Mouse (Mus musculus) myocyte (in vitro differentiated cells): Measurements from ENCODE around the gene Mroh3. TPM values are rescaled to one million over a fixed set of nuclear protein-coding genes. Genes with fewer than 3 reads are reported as not detected.

Experiments used
- H3K27me3 ChIP-seq: one replicate; pipeline ENCODE4 v1.6.1; 2011; ENCODE audit not compliant: control insufficient read depth, insufficient read depth, insufficient read length
- H3K36me3 ChIP-seq: one replicate; pipeline ENCODE4 v1.6.1; 2011; ENCODE audit not compliant: control insufficient read depth, insufficient read depth
- H3K4me2 ChIP-seq: one replicate; pipeline ENCODE4 v1.6.1; 2011; ENCODE audit warnings: low read depth, control low read depth
- H3K4me3 ChIP-seq: one replicate; pipeline ENCODE4 v1.5.1; 2011; ENCODE audit warnings: mild to moderate bottlenecking, control low read depth, moderate library complexity
- H3K79me2 ChIP-seq: one replicate; pipeline ENCODE4 v1.6.1; 2011; ENCODE audit not compliant: control insufficient read depth, insufficient read depth
- H3ac ChIP-seq: one replicate; pipeline ENCODE4 v1.6.1; 2011; ENCODE audit not compliant: control insufficient read depth, insufficient read length
- CEBPB ChIP-seq: IDR thresholded peaks from 2 replicates; pipeline ENCODE4 v1.6.1; 2011; ENCODE audit warnings: mild to moderate bottlenecking, moderate library complexity; ENCODE audit not compliant: poor library complexity, insufficient read depth, severe bottlenecking
- E2F4 ChIP-seq: IDR thresholded peaks from one replicate; pipeline ENCODE4 v1.6.1; 2011; ENCODE audit warnings: mild to moderate bottlenecking, control low read depth, moderate library complexity; ENCODE audit not compliant: insufficient read depth
- MAX ChIP-seq: IDR thresholded peaks from one replicate; pipeline ENCODE4 v1.6.1; 2011; ENCODE audit warnings: low read depth, mild to moderate bottlenecking, control low read depth
- MYOD1 ChIP-seq, 3 experiments: IDR thresholded peaks; one replicate each; pipeline ENCODE4 v1.6.1; 2011; ENCODE audit warnings: control low read depth in 2 of 3, low read depth in 2 of 3, mild to moderate bottlenecking in 2 of 3, moderate library complexity in 1 of 3; ENCODE audit not compliant: insufficient read length in 2 of 3, control insufficient read depth in 1 of 3
- MYOG ChIP-seq, 3 experiments: IDR thresholded peaks; one replicate each; pipeline ENCODE4 v1.6.1; 2011; ENCODE audit warnings: control low read depth in 2 of 3, low read depth in 2 of 3, mild to moderate bottlenecking in 2 of 3; ENCODE audit not compliant: insufficient read length in 2 of 3, control insufficient read depth in 1 of 3, insufficient read depth in 1 of 3
- POLR2A ChIP-seq: IDR thresholded peaks from one replicate; pipeline ENCODE4 v1.6.1; 2011; ENCODE audit warnings: low read depth, mild to moderate bottlenecking, control low read depth, moderate library complexity; ENCODE audit not compliant: insufficient read length
- POLR2AphosphoS2 ChIP-seq: IDR thresholded peaks from one replicate; pipeline ENCODE4 v1.6.1; 2011; ENCODE audit warnings: low read depth, control low read depth; ENCODE audit not compliant: insufficient read length
- REST ChIP-seq: IDR thresholded peaks from one replicate; pipeline ENCODE4 v1.6.1; 2011; ENCODE audit warnings: mild to moderate bottlenecking, control low read depth, moderate library complexity; ENCODE audit not compliant: insufficient read depth, insufficient read length
- SRF ChIP-seq: IDR thresholded peaks from one replicate; pipeline ENCODE4 v1.6.1; 2011; ENCODE audit warnings: low read depth; ENCODE audit not compliant: control insufficient read depth, insufficient read length
- TCF12 ChIP-seq: IDR thresholded peaks from one replicate; pipeline ENCODE4 v1.6.1; 2011; ENCODE audit warnings: mild to moderate bottlenecking, control low read depth; ENCODE audit not compliant: poor library complexity, insufficient read depth, severe bottlenecking
- TCF3 ChIP-seq: IDR thresholded peaks from one replicate; pipeline ENCODE4 v1.6.1; 2011; ENCODE audit warnings: low read depth, control low read depth; ENCODE audit not compliant: insufficient read length
- USF1 ChIP-seq: IDR thresholded peaks from one replicate; pipeline ENCODE4 v1.6.1; 2011; ENCODE audit warnings: low read depth, mild to moderate bottlenecking, control low read depth, moderate library complexity
- polyA plus RNA-seq: library from polyadenylated mRNA; unstranded; fragments of >200 nt; fragmentation: generic; extraction: Trizol; gene quantifications from one replicate; pipeline ENCODE4 v1.2.1, GENCODE M21; 2012; ENCODE audit warnings: missing spikeins

The Mroh3 gene
- polyA plus RNA-seq = 0.16 TPM

DNA sequence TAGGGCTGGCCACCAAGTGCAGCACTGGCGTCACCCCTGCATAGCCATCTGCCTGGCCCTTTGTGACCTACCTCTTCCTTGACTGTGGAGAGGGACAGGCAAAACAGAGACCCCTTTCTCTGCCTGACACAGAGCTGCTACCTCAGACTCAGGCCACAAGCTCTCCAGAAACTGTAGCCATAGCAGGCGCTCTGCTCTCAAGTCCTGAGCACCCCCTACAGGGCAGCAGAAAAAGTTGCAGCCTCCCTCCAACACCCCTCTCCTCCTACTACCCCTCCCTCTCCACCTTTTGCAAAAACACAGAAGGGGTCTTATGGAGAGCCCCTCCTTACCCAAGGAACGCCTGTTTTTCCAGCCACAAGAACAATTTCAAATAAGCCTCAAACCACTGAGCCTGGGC, at the start of gene Mroh3:
Gene Mroh3 (minus strand): TSS at position 26 of the 400 bp plus-strand sequence.
- Histone ChIP-seq H3K79me2 (no peaks in the 10 kb centered on the region), H3K4me2 (no peak within 1 kb of the TSS)
- TF ChIP-seq USF1 (no peak), MAX (no peak), POLR2A (no peak), CEBPB (no peak), SRF (no peak), POLR2AphosphoS2 (no peak), MYOD1 (IDR thresholded peaks at IDR 0.05; ENCODE audit: control insufficient read depth in 1 of 3, insufficient read length in 2 of 3, low read depth in 2 of 3) (no peak), MYOG (IDR thresholded peaks at IDR 0.05; ENCODE audit: control insufficient read depth in 1 of 3, insufficient read depth in 1 of 3, insufficient read length in 2 of 3, low read depth in 2 of 3) (no peak), REST (no peak), TCF3 (no peak)

DNA sequence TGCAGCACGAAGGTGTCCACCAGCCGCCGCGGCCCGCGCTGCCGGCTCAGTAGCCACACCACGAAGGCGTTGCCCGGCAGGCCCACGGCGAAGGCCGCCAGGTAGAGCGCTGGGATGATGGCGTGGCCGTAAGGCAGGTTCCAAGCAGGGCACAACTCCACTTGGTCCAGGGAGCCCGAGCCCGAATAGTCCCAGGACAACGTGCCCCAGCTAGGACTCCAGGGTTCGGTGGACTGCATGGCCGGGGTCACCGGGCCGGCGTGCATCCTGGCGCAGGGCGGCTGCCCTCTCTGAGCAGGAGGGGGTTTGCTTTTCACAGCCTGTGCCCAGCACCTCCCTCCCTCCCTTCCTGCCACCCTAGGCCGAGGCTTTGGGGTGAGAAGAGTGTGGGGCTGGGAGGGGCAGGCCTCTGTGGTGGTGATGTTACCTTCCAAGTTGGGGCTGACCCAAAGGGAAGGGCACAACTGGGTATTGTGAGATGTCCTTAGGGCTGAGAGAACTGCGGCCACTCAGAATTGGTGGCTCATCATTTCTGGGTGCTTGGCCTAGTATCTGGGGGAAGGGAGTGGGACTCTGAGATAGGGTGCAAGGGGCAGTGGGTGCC, 48.1 kb upstream of the Mroh3 start, which contains the start of gene Gpr25:
Gene Gpr25 (minus strand): TSS at position 239 of the 604 bp plus-strand sequence.
- Histone ChIP-seq H3K79me2 (no peaks in the 10 kb centered on the region), H3K4me2 (peak within 1 kb of the TSS; percentile 73), H3K27me3 (peaks cover 11% of the 10 kb centered on the region), H3K36me3 (no peaks in the 10 kb centered on the region), H3K4me3 (no peak within 1 kb of the TSS), H3ac (peak within 1 kb of the TSS; percentile 2)
- TF ChIP-seq TCF3 (no peak), MAX (no peak), MYOG (IDR thresholded peaks at IDR 0.05; ENCODE audit: control insufficient read depth in 1 of 3, insufficient read depth in 1 of 3, insufficient read length in 2 of 3, low read depth in 2 of 3) (no peak), CEBPB (no peak), REST (no peak), MYOD1 (IDR thresholded peaks at IDR 0.05; ENCODE audit: control insufficient read depth in 1 of 3, insufficient read length in 2 of 3, low read depth in 2 of 3) (no peak), TCF12 (no peak), POLR2A (no peak), SRF (no peak), POLR2AphosphoS2 (no peak), USF1 (no peak), E2F4 (no peak)

More for the DNA sequence above, at the start of gene Mroh3:
- peaks cover 22% of the 10 kb centered on the region for H3K36me3 ChIP-seq
- no peaks in the 10 kb centered on the region for H3K27me3 ChIP-seq
- H3K4me3 ChIP-seq = no peak within 1 kb of the TSS
- no peak within 1 kb of the TSS for H3ac ChIP-seq

DNA sequence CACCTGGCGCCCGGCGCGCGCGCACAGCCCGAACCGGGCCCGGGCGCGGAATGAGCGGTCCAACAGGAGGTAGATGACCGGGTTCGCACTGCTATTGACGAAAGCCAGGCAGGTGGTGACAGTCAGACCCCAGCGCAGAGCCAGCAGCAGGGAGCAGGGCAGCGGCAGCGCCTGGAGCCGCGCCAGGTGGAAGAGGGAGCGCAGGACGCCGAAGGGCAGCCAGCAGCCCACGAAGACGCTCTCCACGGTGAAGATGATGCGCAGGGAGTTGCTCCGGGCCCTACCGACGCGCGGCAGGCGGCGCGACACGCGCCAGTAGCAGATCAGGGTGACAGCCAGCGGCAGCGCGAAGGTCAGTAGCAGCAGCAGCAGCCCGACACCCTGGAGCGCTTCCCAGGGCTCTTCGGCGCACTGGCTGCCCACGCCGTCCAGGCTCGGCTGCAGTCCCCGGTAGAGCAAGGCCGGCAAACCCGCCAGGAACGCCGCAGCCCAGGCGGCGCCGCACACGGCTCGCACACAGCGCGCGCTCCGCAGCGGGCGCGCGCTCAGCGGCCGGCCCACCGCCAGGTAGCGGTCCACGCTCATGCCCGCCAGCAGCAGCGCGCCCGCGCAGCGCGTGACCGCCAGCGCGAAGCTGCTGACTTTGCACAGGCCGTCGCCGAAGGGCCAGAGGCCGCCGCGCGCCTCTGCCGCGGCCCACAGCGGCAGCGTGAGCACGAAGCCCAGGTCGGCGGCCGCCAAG, 47.4 kb upstream of the Mroh3 start:
- Histone ChIP-seq H3K36me3 (no peaks in the 10 kb centered on the region), H3K4me3 (no peak overlapping the region), H3K79me2 (no peaks in the 10 kb centered on the region), H3K4me2 (peak overlapping the region; percentile 73), H3K27me3 (peaks cover 11% of the 10 kb centered on the region), H3ac (peak overlapping the region; percentile 2)
- TF ChIP-seq TCF12 = no peak
- no peak for TF ChIP-seq MAX
- no peak for TF ChIP-seq POLR2AphosphoS2
- no peak for TF ChIP-seq E2F4
- no peak for TF ChIP-seq CEBPB
- no peak for TF ChIP-seq POLR2A
- no peak for TF ChIP-seq MYOG (IDR thresholded peaks at IDR 0.05; ENCODE audit: control insufficient read depth in 1 of 3, insufficient read depth in 1 of 3, insufficient read length in 2 of 3, low read depth in 2 of 3)
- TF ChIP-seq SRF = no peak
- TF ChIP-seq USF1 = no peak
- no peak for TF ChIP-seq REST

DNA sequence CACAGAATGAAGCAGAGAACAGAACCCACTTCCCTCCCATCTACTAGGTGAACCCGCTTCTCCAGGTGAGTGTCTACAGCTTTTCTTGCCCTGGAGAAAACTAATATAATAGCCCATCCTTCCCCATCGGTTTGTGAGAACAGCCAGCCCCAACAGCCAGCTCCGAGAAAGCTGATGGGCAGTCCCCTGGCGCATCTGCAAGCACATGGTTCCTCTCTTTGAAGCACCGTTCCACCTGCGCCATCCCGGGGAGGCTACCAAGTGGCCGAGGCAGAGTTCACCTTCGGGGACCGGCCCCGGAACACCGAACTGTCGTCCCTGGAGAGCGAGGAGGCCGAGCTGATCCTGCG, 46.9 kb upstream of the Mroh3 start:
- H3K36me3 ChIP-seq = no peaks in the 10 kb centered on the region
- no peak overlapping the region for H3K4me3 ChIP-seq
- peaks cover 11% of the 10 kb centered on the region for H3K27me3 ChIP-seq
- H3ac ChIP-seq = peak overlapping the region; percentile 2
- H3K4me2 ChIP-seq = peak overlapping the region; percentile 73
- TF ChIP-seq CEBPB (no peak), SRF (no peak), TCF12 (no peak), USF1 (no peak), E2F4 (no peak), MAX (no peak), POLR2AphosphoS2 (no peak), MYOG (IDR thresholded peaks at IDR 0.05; ENCODE audit: control insufficient read depth in 1 of 3, insufficient read depth in 1 of 3, insufficient read length in 2 of 3, low read depth in 2 of 3) (no peak), REST (no peak), MYOD1 (IDR thresholded peaks at IDR 0.05; ENCODE audit: control insufficient read depth in 1 of 3, insufficient read length in 2 of 3, low read depth in 2 of 3) (no peak), POLR2A (no peak), TCF3 (no peak)
- no peaks in the 10 kb centered on the region for H3K79me2 ChIP-seq
